Mouse (Mus musculus) kidney, embryonic 14.5 days (tissue): ENCODE results near the gene Creg2. TPM values are rescaled to one million over a fixed set of nuclear protein-coding genes. Genes with fewer than 3 reads are reported as not detected.
A peak's percentile ranks its signal among the peaks of the same experiment; 100 is the strongest.

Experiments
- ATAC-seq: fragments of 200-750 bp; cut with Nextera tagmentation; 2 replicates; pipeline ENCODE4 v1.8.0; 2017; ENCODE audit warnings: moderate number of reproducible peaks, mild to moderate bottlenecking, moderate TSS enrichment, moderate library complexity; ENCODE audit not compliant: low FRiP score, low TSS enrichment
- H3K27ac ChIP-seq: fragments of 300-500 bp; sonication (generic); 2 replicates; pipeline ENCODE4 v1.5.1; 2014; ENCODE audit warnings: low read depth, mild to moderate bottlenecking, low read length, moderate library complexity, mixed read lengths
- H3K27me3 ChIP-seq: fragments of 300-500 bp; sonication (generic); 2 replicates; pipeline ENCODE4 v1.6.1; 2014; ENCODE audit warnings: mild to moderate bottlenecking, low read length; ENCODE audit not compliant: control insufficient read depth, insufficient read depth
- H3K36me3 ChIP-seq: fragments of 300-500 bp; sonication (generic); 2 replicates; pipeline ENCODE4 v1.6.1; 2014; ENCODE audit warnings: low read length, mixed read lengths; ENCODE audit not compliant: control insufficient read depth, insufficient read depth
- H3K4me1 ChIP-seq: fragments of 300-500 bp; sonication (generic); 2 replicates; pipeline ENCODE4 v1.6.1; 2014; ENCODE audit warnings: low read length, mixed read lengths; ENCODE audit not compliant: control insufficient read depth, insufficient read depth
- H3K4me2 ChIP-seq: fragments of 300-500 bp; sonication (generic); replicated peaks from 2 replicates; pipeline ENCODE4 v1.6.1; 2014; ENCODE audit warnings: low read depth, mild to moderate bottlenecking, low read length
- H3K4me3 ChIP-seq: fragments of 300-500 bp; sonication (generic); 2 replicates; pipeline ENCODE4 v1.5.1; 2014; ENCODE audit warnings: mild to moderate bottlenecking, low read length
- H3K9ac ChIP-seq: fragments of 300-500 bp; sonication (generic); 2 replicates; pipeline ENCODE4 v1.6.1; 2014; ENCODE audit warnings: low read depth, mild to moderate bottlenecking, low read length, moderate library complexity
- H3K9me3 ChIP-seq: fragments of 300-500 bp; sonication (generic); 2 replicates; pipeline ENCODE4 v1.6.1; 2016; ENCODE audit warnings: low read length; ENCODE audit not compliant: control insufficient read depth
- WGBS: fragments of 180-500 bp; shearing (Covaris S2); extraction: QIAGEN DNeasy Blood & Tissue Kit; methylation state at CpG from one replicate; pipeline ENCODE4 v1.1.7; 2014; 5-methylcytosine and 5-hydroxymethylcytosine counted together
- polyA plus RNA-seq: library from polyadenylated mRNA; unstranded; fragments of >200 nt; fragmentation: Nextera tagmentation; extraction: Ambion mirVana; gene quantifications from 2 replicates; pipeline ENCODE4 v1.2.1, GENCODE M21; 2014

Creg2 gene
- 0.04 TPM in 1 of 2 replicates, not detected in the other for polyA plus RNA-seq

GRCm38 (mm10) chr1:39651241-39651548 is at the start of gene Creg2:
Creg2 (minus strand) TSS chr1:39651474.
- Histone ChIP-seq H3K9me3 (no peaks in the 10 kb centered on the region), H3K27ac (no peak within 1 kb of the TSS), H3K4me3 (peak within 1 kb of the TSS; percentile 54), H3K4me2 (peak within 1 kb of the TSS; percentile 99), H3K9ac (peak within 1 kb of the TSS; percentile 42), H3K36me3 (no peaks in the 10 kb centered on the region), H3K27me3 (peaks cover 21% of the 10 kb centered on the region), H3K4me1 (peaks cover 5% of the 10 kb centered on the region; the same call in 1 of the 2 replicates)
- 40% methylated on average over 9 of the region's 9 CpGs for WGBS
- ATAC-seq = peak; percentile 38; the same call in 1 of the 2 replicates

DNA sequence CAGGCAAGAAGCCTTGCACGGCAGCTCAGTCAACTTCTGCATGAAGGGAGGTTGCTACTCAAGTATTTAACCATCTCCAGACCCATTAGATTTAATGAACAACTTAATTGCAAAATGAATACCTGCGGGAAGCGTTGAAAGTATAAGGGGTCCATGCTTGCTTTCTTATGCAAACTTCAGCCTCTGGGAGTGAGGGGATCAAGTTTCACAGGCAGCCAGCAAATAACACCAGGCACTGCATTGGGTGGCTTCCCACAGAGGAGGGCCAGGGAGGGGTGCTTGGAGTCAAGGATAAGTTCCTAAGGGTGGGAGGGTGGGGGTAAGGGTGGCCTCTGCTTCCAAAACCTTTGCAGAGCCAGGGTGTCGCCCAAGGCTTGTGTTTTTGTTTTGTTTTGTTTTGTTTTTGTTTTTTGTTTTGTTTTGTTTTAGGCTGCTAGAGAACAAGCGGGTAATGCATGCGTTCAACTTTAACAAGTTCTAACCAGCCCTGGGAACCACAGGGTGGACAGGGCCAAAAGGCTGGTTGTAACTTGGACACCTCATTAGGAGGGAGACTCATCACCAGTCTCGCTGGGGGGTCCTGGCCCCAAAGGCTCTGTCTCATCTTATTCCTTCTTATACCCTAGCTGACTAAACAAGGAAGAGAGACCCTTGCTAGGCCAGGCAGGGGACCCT is 49.5 kb upstream of the Creg2 start:
- peak overlapping the region; percentile 21 for H3K4me2 ChIP-seq
- peak; percentile 53 for ATAC-seq
- peak overlapping the region; percentile 77 for H3K27ac ChIP-seq
- H3K9me3 ChIP-seq = no peaks in the 10 kb centered on the region
- peaks cover 51% of the 10 kb centered on the region for H3K4me1 ChIP-seq
- H3K4me3 ChIP-seq = no peak overlapping the region
- no peaks in the 10 kb centered on the region for H3K36me3 ChIP-seq
- peak overlapping the region; percentile 42; the same call in 1 of the 2 replicates for H3K9ac ChIP-seq
- H3K27me3 ChIP-seq = no peaks in the 10 kb centered on the region
- WGBS = 12% methylated on average over 7 of the region's 7 CpGs

DNA sequence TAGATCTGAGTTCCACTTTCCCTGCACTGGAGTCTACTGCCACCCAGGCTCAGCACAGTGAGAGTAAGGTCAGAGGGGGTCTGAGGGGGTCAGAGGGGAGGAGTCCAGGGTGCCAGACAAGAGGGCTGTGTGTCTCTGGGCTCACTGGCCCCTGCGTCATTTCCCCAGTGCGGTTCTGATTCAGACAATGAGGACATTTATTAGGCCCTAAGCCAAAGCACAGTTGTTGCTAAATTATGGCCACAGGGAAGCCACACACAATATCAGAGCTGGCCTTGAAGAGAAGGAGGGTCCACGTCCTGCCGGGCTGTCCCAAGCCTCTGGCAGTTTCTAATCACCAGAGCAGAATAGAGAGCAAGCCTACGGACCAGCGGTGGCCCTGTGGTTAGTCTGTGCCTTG is 47.2 kb upstream of the Creg2 start:
- Histone ChIP-seq H3K36me3 (no peaks in the 10 kb centered on the region), H3K4me3 (no peak overlapping the region), H3K9me3 (no peaks in the 10 kb centered on the region), H3K9ac (no peak overlapping the region), H3K4me2 (no peak overlapping the region), H3K27me3 (no peaks in the 10 kb centered on the region), H3K27ac (peak overlapping the region; percentile 55; the same call in 1 of the 2 replicates), H3K4me1 (peaks cover 47% of the 10 kb centered on the region)
- 34% methylated on average over 6 of the region's 6 CpGs for WGBS
- ATAC-seq = no peak

DNA sequence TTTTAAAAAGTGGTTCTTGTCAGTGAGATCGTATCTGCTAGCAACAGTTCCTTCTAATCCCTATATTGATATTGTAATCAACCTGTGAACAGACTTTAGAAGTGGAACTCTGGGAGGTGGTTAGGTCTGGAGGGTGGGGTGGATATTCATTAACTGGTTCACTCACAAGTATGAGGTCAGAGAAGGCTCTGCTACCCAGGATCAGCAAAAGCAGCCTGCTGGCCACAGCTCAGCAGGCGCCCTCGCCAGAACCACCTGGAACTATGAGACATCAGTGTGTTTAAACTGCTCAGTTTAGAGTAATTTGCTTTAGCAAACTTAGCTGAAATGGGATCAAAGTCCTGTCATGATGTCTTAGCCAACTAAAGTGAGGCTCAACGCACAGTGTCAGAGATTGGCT is 43.9 kb upstream of the Creg2 start:
- Histone ChIP-seq H3K9me3 (no peaks in the 10 kb centered on the region), H3K4me3 (no peak overlapping the region), H3K36me3 (no peaks in the 10 kb centered on the region), H3K4me2 (no peak overlapping the region), H3K27me3 (no peaks in the 10 kb centered on the region), H3K9ac (no peak overlapping the region), H3K4me1 (peaks cover 15% of the 10 kb centered on the region), H3K27ac (no peak overlapping the region)
- WGBS = 64% methylated on average over 4 of the region's 4 CpGs
- ATAC-seq = no peak; the same call in 1 of the 2 replicates

GRCm38 (mm10) chr1:39694756-39695155 is 43.5 kb upstream of the Creg2 start:
- WGBS = 53% methylated on average over 7 of the region's 7 CpGs
- H3K27me3 ChIP-seq = no peaks in the 10 kb centered on the region
- no peak overlapping the region for H3K4me2 ChIP-seq
- H3K4me1 ChIP-seq = peaks cover 11% of the 10 kb centered on the region; the same call in 1 of the 2 replicates
- H3K9ac ChIP-seq = no peak overlapping the region
- no peaks in the 10 kb centered on the region for H3K9me3 ChIP-seq
- H3K27ac ChIP-seq = no peak overlapping the region
- no peak overlapping the region for H3K4me3 ChIP-seq
- H3K36me3 ChIP-seq = no peaks in the 10 kb centered on the region
- no peak for ATAC-seq

DNA sequence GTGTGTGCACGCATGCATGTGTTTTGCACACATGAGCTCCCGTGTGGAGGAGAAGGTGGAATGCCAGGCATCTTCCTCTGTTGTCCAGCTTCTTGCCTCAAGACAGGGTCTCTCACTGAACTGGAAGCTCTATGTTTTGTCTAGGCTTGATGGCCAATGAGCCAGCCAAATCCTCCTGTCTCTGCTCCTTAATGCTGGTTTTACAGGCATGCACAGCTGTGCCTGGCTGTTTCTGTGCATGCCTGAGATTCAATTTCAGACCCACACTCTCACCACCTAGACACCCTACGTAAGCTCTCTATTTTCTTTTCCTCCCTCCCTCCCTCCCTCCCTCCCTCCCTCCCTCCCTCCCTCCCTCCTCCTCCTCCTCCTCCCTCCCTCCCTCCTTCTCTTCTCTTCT is 40.7 kb upstream of the Creg2 start:
- H3K4me3 ChIP-seq = no peak overlapping the region
- H3K9me3 ChIP-seq = no peaks in the 10 kb centered on the region
- H3K4me1 ChIP-seq = peaks cover 5% of the 10 kb centered on the region; the same call in 1 of the 2 replicates
- no peaks in the 10 kb centered on the region for H3K36me3 ChIP-seq
- H3K27ac ChIP-seq = no peak overlapping the region
- H3K27me3 ChIP-seq = no peaks in the 10 kb centered on the region
- H3K4me2 ChIP-seq = no peak overlapping the region
- no peak overlapping the region for H3K9ac ChIP-seq
- 59% methylated on average over 3 of the region's 3 CpGs for WGBS
- ATAC-seq = no peak

- H3K36me3 ChIP-seq = no peaks in the 10 kb centered on the region
- no peaks in the 10 kb centered on the region for H3K9me3 ChIP-seq
- no peaks in the 10 kb centered on the region for H3K27me3 ChIP-seq
- peaks cover 8% of the 10 kb centered on the region; the same call in 1 of the 2 replicates for H3K4me1 ChIP-seq
- ATAC-seq = no peak
- 33% methylated on average over 4 of the region's 4 CpGs for WGBS
- H3K9ac ChIP-seq = no peak overlapping the region
- H3K4me3 ChIP-seq = no peak overlapping the region
- H3K4me2 ChIP-seq = no peak overlapping the region
- H3K27ac ChIP-seq = no peak overlapping the region
These were observed 39.8 kb upstream of the Creg2 start for GRCm38 (mm10) chr1:39691061-39691460.

- no peak overlapping the region for H3K9ac ChIP-seq
- H3K36me3 ChIP-seq = no peaks in the 10 kb centered on the region
- no peaks in the 10 kb centered on the region for H3K27me3 ChIP-seq
- peaks cover 8% of the 10 kb centered on the region; the same call in 1 of the 2 replicates for H3K4me1 ChIP-seq
- no peak overlapping the region for H3K27ac ChIP-seq
- no peak for ATAC-seq
- H3K4me2 ChIP-seq = no peak overlapping the region
- no peaks in the 10 kb centered on the region for H3K9me3 ChIP-seq
- H3K4me3 ChIP-seq = no peak overlapping the region
- 73% methylated on average over 6 of the region's 6 CpGs for WGBS
These were observed 37.3 kb upstream of the Creg2 start for GRCm38 (mm10) chr1:39688573-39688972.

DNA sequence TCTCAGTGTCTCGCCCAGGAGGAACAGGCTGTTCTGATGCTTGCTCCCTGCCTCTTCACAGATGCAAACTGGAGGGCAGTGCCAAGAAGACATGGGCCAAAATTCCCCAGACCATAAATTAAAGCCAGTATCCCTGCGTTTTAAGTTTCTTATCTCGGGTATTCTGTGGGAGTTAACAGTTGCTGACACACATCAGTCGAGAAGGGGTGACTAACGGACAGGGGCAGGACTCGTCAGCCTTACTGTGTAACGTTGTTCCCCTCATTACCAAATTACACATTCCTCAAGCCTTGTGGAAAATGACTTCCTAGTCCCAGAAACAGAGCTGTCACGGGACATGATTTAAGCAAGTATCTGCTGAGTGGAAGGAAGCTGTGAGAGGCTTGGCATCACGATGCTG is 36.0 kb upstream of the Creg2 start:
- 29% methylated on average over 9 of the region's 9 CpGs for WGBS
- H3K4me3 ChIP-seq = no peak overlapping the region
- ATAC-seq = no peak

More for the DNA sequence above, 36.0 kb upstream of the Creg2 start:
- Histone ChIP-seq H3K4me2 (no peak overlapping the region), H3K4me1 (peaks cover 8% of the 10 kb centered on the region; the same call in 1 of the 2 replicates), H3K27ac (no peak overlapping the region), H3K36me3 (no peaks in the 10 kb centered on the region), H3K27me3 (no peaks in the 10 kb centered on the region), H3K9ac (no peak overlapping the region), H3K9me3 (no peaks in the 10 kb centered on the region)
